Mouse (Mus musculus) ovary, postnatal 36 days (tissue): ENCODE data around the gene B230307C23Rik.
"Not testable (repeated sequence)": the region's sequence is repeated elsewhere in the genome, so short reads cannot be mapped to it uniquely, and the experiment has no call there.

Experiments used
- DNase-seq: peaks from one replicate; pipeline ENCODE4 v3.0.0; 2022; ENCODE audit warnings: low spot score, mixed read lengths

B230307C23Rik gene

DNA sequence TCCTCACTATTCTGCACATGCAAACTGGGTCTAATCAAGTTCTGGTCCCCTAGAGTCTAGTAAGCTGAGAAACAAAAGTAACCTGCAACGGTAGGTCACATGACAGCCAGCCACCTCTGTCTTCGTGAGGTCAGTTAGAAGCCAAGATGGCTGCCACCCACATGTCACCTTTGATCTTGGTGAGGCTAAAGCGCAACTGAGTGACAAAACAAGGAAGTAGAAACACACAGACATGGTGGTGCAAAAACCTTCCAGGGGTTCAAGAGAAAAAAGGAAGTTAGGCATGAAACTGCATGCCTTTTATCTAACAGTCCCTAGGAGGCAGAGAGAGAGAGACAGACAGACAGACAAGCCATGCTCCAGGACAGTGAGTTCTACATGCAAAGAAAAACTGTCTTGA lies 25.0 kb downstream of the B230307C23Rik start:
- DNase-seq, result no peak

DNA sequence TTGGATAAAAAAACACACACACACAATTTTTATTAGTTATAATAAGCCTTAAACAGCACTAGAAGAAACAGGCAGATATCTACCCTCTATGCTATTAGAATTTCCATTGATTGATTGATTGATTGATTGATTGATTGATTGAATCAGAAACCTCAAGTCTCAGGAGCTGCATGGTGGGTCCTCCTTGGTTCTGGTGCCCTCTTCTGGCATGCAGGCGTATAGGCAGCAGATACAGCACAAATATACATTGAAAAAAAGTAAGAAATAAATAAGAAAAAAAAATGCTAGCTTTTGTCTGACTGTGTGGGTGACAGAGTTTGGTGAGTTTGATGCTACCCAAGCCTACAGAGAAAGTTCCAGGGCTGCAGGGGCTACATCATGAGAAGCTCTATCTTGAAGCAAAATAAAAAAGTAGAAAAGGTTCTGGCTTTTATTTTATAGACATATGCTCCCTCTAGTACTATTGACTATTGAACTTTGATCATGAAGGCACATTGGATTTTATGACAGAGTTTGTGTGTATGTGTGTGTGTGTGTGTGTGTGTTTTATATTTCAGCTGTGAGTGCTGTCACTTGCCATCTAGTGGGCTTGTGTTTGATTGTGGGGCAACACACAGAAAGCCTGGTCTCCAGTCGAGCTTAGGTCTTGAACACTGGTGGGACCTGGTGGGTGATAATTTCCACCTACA lies 25.7 kb downstream of the B230307C23Rik start:
- DNase-seq, result no peak

DNA sequence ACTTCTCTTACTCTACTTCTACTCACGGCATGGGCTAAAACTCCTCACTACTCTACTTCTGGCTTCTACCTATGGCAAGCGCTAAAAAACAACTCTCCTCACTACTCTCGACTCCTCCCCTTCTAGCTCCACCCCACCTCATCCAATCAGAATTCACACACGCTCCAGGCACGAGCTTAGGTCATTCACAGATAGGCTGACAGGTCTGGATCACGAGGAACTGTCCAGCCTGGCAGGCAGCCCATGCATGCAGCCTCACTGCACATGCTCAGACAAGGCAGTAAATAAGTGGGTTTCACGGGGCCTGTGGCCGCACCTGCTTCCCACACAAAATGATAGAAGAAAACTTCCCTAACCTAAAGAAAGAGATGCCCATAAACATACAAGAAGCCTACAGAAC lies 29.1 kb downstream of the B230307C23Rik start:
- DNase-seq, result not testable (repeated sequence)

DNA sequence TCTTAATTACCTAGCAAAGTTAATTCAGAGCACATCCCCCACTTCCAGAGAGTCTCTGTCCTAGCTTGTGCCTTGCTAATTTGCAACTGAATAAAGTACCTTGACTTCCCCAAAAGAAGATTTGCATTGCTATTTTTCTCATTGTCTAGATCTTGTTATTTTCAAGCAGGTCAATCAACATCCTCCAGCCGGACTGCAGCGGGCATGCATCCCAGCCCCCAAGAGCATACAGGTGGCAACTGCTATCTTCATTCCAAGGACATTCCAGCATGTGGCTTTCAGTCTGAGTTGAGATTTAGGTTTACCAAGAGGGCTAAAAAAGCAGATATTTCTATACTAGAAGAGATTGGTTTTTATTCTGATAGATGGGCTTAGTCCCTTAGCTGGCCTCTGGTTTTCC lies 37.9 kb downstream of the B230307C23Rik start:
- not testable (repeated sequence) for DNase-seq

DNA sequence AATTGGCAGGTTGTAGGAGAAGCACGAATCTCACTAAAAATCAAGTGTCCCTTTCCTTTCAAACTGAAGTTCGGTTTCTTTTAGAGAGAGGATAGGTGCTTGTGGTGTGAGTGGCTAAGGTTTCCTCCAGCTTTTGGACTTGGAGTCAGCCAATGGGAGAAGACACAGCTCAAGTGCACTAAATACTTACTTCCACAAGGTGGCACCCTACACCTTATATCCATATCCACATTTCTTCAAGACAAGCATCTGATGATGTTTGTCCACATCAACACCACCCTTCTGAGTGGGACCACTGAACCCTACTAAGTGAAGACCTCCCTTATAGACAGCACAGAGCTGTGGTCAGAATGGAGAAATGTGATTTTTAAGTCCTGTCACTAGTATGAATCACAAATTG lies 44.6 kb downstream of the B230307C23Rik start:
- DNase-seq, result no peak

DNA sequence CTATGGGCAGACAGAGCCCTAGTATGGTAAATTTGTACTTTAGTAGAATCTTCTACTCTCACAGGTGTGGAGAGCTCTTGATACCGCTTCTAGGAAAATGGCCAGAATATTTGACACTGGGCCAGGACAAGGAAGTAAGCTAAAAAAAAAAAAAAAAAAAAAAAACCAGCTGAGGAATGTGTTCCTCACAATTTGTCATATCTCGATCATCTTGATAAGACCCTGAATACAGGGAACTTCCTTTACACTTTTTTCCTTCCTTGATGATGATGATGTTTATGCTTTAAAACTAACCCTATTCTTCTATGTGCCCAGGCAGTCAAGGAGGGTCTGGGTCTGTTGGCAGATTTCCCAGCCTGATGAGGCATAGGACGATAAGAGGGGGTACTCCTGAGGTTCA lies 82.3 kb downstream of the B230307C23Rik start:
- not testable (repeated sequence) for DNase-seq

- not testable (repeated sequence) for DNase-seq
Measured at GRCm38 (mm10) chr16:98081140-98081539, 84.0 kb downstream of the B230307C23Rik start.
